Mouse (Mus musculus): ENCODE results near the gene Idh3a. TPM values are rescaled to one million over a fixed set of nuclear protein-coding genes. Genes with fewer than 3 reads are reported as not detected.
"Not testable (repeated sequence)": the region's sequence is repeated elsewhere in the genome, so short reads cannot be mapped to it uniquely, and the experiment has no call there.

Idh3a gene
- polyA plus RNA-seq, 1 experiment = 10.6 TPM

DNA sequence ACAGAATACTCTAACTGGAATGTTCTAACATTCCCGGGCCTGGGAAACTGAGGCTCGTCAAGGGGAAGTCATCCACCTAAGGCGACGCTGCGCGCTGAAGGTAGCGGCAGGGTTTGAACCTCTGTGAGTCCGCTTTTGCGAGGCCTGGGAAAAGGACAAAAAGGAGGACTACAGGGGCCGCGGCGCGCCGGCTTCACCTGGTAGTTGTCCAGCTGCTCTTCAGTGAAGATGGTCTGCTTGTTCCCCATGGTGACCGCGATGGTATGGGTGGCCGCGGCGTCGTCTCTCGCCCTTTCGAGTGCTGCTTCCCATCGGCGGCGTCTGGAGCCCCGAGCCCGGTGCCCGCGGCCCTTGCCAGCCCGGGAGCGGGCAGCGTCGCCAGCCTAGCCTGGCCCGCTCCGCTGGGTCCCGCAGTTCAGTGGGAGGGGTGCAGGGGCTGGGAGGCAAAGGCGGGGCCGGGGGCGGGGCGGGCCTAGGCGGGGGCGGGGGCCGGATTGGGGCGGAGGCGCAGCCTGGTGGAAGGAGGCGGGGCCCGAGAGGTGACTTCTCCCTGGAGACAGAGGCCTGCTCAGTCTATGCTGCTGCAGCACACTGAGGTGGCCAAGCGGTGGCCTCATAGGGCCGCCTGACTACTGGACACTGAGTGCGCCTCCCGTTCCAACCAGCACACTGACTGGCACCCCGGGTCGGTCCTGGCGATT is 26.2 kb upstream of the Idh3a start, which contains the start of gene Cib2:
Gene Cib2 (minus strand): TSS at position 448 of the 701 bp plus-strand sequence.
- H3K27ac ChIP-seq (ENCODE audit: insufficient read depth, low read length) = no peak within 1 kb of the TSS
- no peak for TF ChIP-seq CTCF (IDR thresholded peaks at IDR 0.05; ENCODE audit: extremely low read depth, insufficient read depth, insufficient read length, insufficient replicate concordance)
- TF ChIP-seq POLR2A (IDR thresholded peaks at IDR 0.05; ENCODE audit: low read depth, low read length) = no peak
- peak; percentile 41 to 73 for DNase-seq (ENCODE audit: low read depth in 1 of 2, low spot score in 2 of 2)
- WGBS = 8% methylated on average over 54 of the region's 54 CpGs
- peaks cover 6% of the 10 kb centered on the region; the same call in 1 of the 2 replicates for H3K4me1 ChIP-seq (ENCODE audit: control insufficient read depth, insufficient read depth, insufficient read length)
- H3K4me3 ChIP-seq (ENCODE audit: extremely low read depth, insufficient read depth, insufficient read length) = peak within 1 kb of the TSS; percentile 61
- no peaks in the 10 kb centered on the region for H3K36me3 ChIP-seq (ENCODE audit: control insufficient read depth, insufficient read depth, low read length)
- H3K27me3 ChIP-seq (ENCODE audit: control insufficient read depth, insufficient read depth, low read length) = peaks cover 4% of the 10 kb centered on the region; the same call in 1 of the 2 replicates

DNA sequence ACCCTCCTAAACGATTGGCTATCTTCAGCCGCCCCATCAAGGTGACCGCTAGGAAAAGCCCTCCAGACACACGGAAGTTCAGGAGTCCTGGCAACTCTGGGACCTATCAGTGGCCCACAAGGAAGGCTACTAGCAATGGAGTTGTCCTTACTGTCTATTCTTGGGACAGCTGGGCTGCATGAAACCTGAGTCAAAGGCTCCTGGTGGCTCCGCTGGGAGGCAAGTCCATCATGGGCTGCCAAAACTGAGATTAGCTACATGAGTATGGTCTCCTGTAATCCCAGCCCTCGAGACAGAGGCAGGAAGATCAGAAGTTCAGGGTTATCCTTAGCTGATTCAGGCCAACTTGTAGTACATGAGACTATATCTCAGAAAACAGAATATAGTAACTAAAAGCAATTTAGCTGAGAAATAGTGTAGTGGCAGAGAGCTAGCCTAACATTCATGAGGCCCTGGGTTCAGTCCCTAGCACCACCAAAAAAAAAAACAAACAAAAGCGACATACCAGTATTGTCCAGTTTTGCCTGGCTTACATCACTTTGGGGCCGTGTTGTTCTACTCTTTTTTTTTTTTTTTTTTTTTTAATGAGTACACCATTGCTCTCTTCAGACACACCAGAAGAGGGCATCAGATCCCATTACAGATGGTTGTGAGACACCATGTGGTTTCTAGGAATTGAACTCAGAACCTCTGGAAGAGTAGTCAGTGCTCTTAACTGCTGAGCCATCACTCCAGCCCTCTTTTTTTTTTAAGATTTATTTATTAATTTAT is 25.1 kb upstream of the Idh3a start:
- no peak for TF ChIP-seq POLR2A (IDR thresholded peaks at IDR 0.05; ENCODE audit: low read depth, low read length)
- TF ChIP-seq CTCF (IDR thresholded peaks at IDR 0.05; ENCODE audit: extremely low read depth, insufficient read depth, insufficient read length, insufficient replicate concordance) = no peak
- Histone ChIP-seq H3K27me3 (ENCODE audit: control insufficient read depth, insufficient read depth, low read length) (peaks cover 4% of the 10 kb centered on the region; the same call in 1 of the 2 replicates), H3K4me3 (ENCODE audit: extremely low read depth, insufficient read depth, insufficient read length) (no peak overlapping the region), H3K36me3 (ENCODE audit: control insufficient read depth, insufficient read depth, low read length) (no peaks in the 10 kb centered on the region), H3K27ac (ENCODE audit: insufficient read depth, low read length) (no peak overlapping the region), H3K4me1 (ENCODE audit: control insufficient read depth, insufficient read depth, insufficient read length) (peaks cover 3% of the 10 kb centered on the region; the same call in 1 of the 2 replicates)
- DNase-seq (ENCODE audit: low read depth in 1 of 2, low spot score in 2 of 2) = no peak
- 92% methylated on average over 8 of the region's 8 CpGs for WGBS

DNA sequence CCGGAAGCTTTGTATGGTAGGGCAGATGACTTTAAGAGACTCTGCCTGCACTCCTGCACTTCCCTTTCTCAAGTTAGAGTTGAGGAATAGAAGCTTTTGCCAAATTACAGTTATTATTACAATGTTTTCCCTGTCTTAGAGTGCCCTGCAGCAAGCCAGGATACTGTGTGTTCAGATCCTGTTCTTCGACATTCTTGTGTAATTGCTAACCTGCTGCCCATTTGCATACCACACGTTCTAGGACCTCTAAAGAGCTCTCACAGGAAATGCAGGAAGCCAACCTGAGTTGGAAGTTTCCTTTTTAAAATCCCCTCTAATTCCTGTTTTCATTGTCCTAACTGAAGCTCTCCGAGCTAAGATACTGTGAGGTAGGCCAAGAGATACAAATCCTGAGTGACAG is 19.2 kb upstream of the Idh3a start:
- Histone ChIP-seq H3K27ac (ENCODE audit: insufficient read depth, low read length) (no peak overlapping the region), H3K4me1 (ENCODE audit: control insufficient read depth, insufficient read depth, insufficient read length) (no peaks in the 10 kb centered on the region), H3K27me3 (ENCODE audit: control insufficient read depth, insufficient read depth, low read length) (no peaks in the 10 kb centered on the region), H3K36me3 (ENCODE audit: control insufficient read depth, insufficient read depth, low read length) (no peaks in the 10 kb centered on the region), H3K4me3 (ENCODE audit: extremely low read depth, insufficient read depth, insufficient read length) (no peak overlapping the region)
- DNase-seq (ENCODE audit: low read depth in 1 of 2, low spot score in 2 of 2) = no peak
- 27% methylated on average over 4 of the region's 4 CpGs for WGBS
- TF ChIP-seq POLR2A (IDR thresholded peaks at IDR 0.05; ENCODE audit: low read depth, low read length) (no peak), CTCF (IDR thresholded peaks at IDR 0.05; ENCODE audit: extremely low read depth, insufficient read depth, insufficient read length, insufficient replicate concordance) (no peak)

DNA sequence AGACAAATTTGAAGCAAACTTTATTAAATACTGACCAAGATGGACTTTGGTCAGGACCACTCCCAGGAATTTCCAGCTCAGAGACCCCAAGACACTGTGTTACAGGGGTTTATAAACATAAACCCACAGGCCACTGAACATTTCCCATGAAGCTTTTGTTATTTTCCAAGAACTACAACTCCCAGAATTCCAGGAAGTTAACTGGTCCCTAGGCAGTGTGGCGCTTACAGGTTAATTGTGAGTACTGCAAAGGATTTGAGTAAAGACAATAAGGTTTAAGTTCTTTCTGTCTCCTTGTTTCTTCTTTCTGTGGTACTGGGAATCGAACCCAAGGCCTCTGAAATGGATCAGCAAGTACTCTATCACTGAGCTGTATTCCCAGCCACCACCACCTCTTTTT is 17.4 kb upstream of the Idh3a start:
- no peak for TF ChIP-seq CTCF (IDR thresholded peaks at IDR 0.05; ENCODE audit: extremely low read depth, insufficient read depth, insufficient read length, insufficient replicate concordance)
- TF ChIP-seq POLR2A (IDR thresholded peaks at IDR 0.05; ENCODE audit: low read depth, low read length) = no peak
- H3K27ac ChIP-seq (ENCODE audit: insufficient read depth, low read length) = no peak overlapping the region
- H3K27me3 ChIP-seq (ENCODE audit: control insufficient read depth, insufficient read depth, low read length) = no peaks in the 10 kb centered on the region
- H3K4me3 ChIP-seq (ENCODE audit: extremely low read depth, insufficient read depth, insufficient read length) = no peak overlapping the region
- H3K36me3 ChIP-seq (ENCODE audit: control insufficient read depth, insufficient read depth, low read length) = no peaks in the 10 kb centered on the region
- 80% methylated on average over 2 of the region's 2 CpGs for WGBS
- H3K4me1 ChIP-seq (ENCODE audit: control insufficient read depth, insufficient read depth, insufficient read length) = no peaks in the 10 kb centered on the region
- no peak for DNase-seq (ENCODE audit: low read depth in 1 of 2, low spot score in 2 of 2)

DNA sequence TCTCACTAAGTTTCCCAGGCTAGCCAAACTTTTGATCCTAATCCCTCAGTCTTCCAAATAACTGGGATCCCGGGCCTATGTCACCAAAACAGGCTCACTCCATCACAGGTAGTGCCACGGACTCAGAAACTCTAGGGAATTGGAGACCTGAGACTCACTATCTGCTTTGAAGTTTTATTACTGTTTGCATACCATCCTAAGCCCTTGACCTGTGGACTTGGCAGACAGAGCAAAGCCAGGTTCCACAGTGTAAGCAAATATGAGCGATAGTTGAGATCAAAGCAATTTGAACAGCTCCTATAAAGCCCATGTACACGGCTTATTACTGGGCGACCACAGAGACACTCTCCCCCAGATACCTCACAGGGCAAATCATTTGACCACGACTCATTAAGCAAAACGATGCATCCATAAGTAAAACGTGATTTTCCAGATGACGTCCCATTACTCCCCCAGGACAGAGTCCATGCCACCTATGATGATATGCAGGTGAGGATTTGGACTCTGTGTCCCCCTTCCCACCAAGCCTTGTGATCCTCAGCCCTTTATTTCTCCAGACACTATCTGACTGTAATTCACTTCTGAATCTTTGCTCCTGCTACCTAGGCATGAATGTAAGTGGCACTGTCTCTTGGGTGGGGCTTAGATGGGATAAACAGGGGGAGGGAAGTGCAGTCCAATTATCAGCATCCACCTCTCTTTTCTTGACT is 14.8 kb upstream of the Idh3a start:
- no peaks in the 10 kb centered on the region for H3K36me3 ChIP-seq (ENCODE audit: control insufficient read depth, insufficient read depth, low read length)
- TF ChIP-seq CTCF (IDR thresholded peaks at IDR 0.05; ENCODE audit: extremely low read depth, insufficient read depth, insufficient read length, insufficient replicate concordance) (no peak), POLR2A (IDR thresholded peaks at IDR 0.05; ENCODE audit: low read depth, low read length) (no peak)
- no peaks in the 10 kb centered on the region for H3K4me1 ChIP-seq (ENCODE audit: control insufficient read depth, insufficient read depth, insufficient read length)
- no peak overlapping the region for H3K27ac ChIP-seq (ENCODE audit: insufficient read depth, low read length)
- H3K4me3 ChIP-seq (ENCODE audit: extremely low read depth, insufficient read depth, insufficient read length) = no peak overlapping the region
- 85% methylated on average over 9 of the region's 9 CpGs for WGBS
- no peak for DNase-seq (ENCODE audit: low read depth in 1 of 2, low spot score in 2 of 2)
- H3K27me3 ChIP-seq (ENCODE audit: control insufficient read depth, insufficient read depth, low read length) = no peaks in the 10 kb centered on the region

DNA sequence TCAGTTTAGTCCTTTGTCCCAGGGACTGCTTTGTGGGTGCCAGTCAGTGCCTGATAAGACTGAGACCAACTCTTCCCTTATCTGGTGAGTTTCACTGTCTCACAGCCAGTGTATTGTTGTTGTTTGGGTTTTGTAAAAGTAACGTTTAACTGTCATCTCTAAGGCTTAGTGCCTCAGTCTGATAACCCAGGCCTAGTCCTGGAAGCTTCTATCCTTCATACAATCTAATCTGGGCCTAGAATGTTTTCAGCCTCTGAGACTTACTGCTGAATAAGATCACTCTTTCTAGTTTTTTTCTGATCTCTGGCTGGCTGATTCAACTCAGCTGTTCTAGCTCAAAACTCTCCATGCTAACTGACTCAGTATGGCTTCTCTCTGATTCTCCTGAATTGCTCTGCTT is 2.4 kb upstream of the Idh3a start:
- WGBS = 67% methylated on average over 1 of the region's 1 CpGs
- H3K27me3 ChIP-seq (ENCODE audit: control insufficient read depth, insufficient read depth, low read length) = no peaks in the 10 kb centered on the region
- no peak overlapping the region for H3K4me3 ChIP-seq (ENCODE audit: extremely low read depth, insufficient read depth, insufficient read length)
- H3K4me1 ChIP-seq (ENCODE audit: control insufficient read depth, insufficient read depth, insufficient read length) = peaks cover 4% of the 10 kb centered on the region
- TF ChIP-seq CTCF (IDR thresholded peaks at IDR 0.05; ENCODE audit: extremely low read depth, insufficient read depth, insufficient read length, insufficient replicate concordance) = no peak
- no peak for TF ChIP-seq POLR2A (IDR thresholded peaks at IDR 0.05; ENCODE audit: low read depth, low read length)
- DNase-seq (ENCODE audit: low read depth in 1 of 2, low spot score in 2 of 2) = no peak
- H3K27ac ChIP-seq (ENCODE audit: insufficient read depth, low read length) = no peak overlapping the region
- no peaks in the 10 kb centered on the region for H3K36me3 ChIP-seq (ENCODE audit: control insufficient read depth, insufficient read depth, low read length)

DNA sequence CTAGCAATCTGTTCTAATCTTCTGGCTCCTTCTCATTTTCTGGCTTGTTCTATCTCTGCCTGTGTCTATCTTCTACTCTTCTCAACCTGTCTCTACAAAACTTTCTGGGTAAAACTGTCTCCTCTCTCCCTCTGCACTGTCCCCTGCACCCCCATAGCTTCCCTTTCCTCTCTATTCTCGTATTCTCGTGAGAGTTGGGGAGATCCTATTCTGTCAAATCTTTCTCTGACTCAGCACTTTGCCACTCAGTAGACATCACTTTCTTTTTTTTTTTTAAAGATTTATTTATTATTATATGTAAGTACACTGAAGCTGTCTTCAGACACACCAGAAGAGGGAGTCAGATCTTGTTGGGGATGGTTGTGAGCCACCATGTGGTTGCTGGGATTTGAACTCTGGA is 2.0 kb upstream of the Idh3a start:
- not testable (repeated sequence) for H3K4me3 ChIP-seq (ENCODE audit: extremely low read depth, insufficient read depth, insufficient read length); H3K36me3 ChIP-seq (ENCODE audit: control insufficient read depth, insufficient read depth, low read length); DNase-seq (ENCODE audit: low read depth in 1 of 2, low spot score in 2 of 2); H3K27ac ChIP-seq (ENCODE audit: insufficient read depth, low read length); H3K27me3 ChIP-seq (ENCODE audit: control insufficient read depth, insufficient read depth, low read length); H3K4me1 ChIP-seq (ENCODE audit: control insufficient read depth, insufficient read depth, insufficient read length)
- WGBS = 58% methylated on average over 2 of the region's 2 CpGs
